Mouse (Mus musculus) heart, embryonic 14.5 days (tissue): Measurements from ENCODE around the gene Hoxb5. TPM values are rescaled to one million over a fixed set of nuclear protein-coding genes. Genes with fewer than 3 reads are reported as not detected.
A peak's percentile ranks its signal among the peaks of the same experiment; 100 is the strongest.

Source experiments
- ATAC-seq: fragments of 200-750 bp; cut with Nextera tagmentation; 2 replicates; pipeline ENCODE4 v1.8.0; 2017; ENCODE audit warnings: low read depth, moderate TSS enrichment; ENCODE audit not compliant: insufficient number of reproducible peaks, insufficient read depth, low FRiP score
- H3K27ac ChIP-seq, 2 experiments: fragments of 200-500 bp in 1 of 2; fragments of 300-500 bp in 1 of 2; sonication (generic) in 1 of 2; replicated peaks in 1 of 2; 2 replicates each; pipeline ENCODE4 v1.5.1; 2012 to 2014; ENCODE audit warnings: low read depth in 2 of 2, low read length in 2 of 2, control low read depth in 1 of 2, mild to moderate bottlenecking in 1 of 2, mixed read lengths in 1 of 2; ENCODE audit not compliant: control insufficient read depth in 1 of 2, insufficient read depth in 1 of 2
- H3K27me3 ChIP-seq: fragments of 300-500 bp; sonication (generic); 2 replicates; pipeline ENCODE4 v1.6.1; 2014; ENCODE audit warnings: mild to moderate bottlenecking, low read length, control low read depth; ENCODE audit not compliant: control insufficient read depth, insufficient read depth
- H3K36me3 ChIP-seq: fragments of 300-500 bp; sonication (generic); 2 replicates; pipeline ENCODE4 v1.6.1; 2014; ENCODE audit warnings: mild to moderate bottlenecking, control low read depth, low read length, mixed read lengths; ENCODE audit not compliant: control insufficient read depth, insufficient read depth
- H3K4me1 ChIP-seq, 2 experiments: fragments of 200-500 bp in 1 of 2; fragments of 300-500 bp in 1 of 2; sonication (generic) in 1 of 2; 2 replicates each; pipeline ENCODE4 v1.6.1; 2012 to 2014; ENCODE audit warnings: low read length in 2 of 2, control low read depth in 1 of 2, mixed read lengths in 1 of 2; ENCODE audit not compliant: control insufficient read depth in 2 of 2, insufficient read depth in 2 of 2
- H3K4me2 ChIP-seq: fragments of 300-500 bp; sonication (generic); 2 replicates; pipeline ENCODE4 v1.6.1; 2014; ENCODE audit warnings: mild to moderate bottlenecking, low read length
- H3K4me3 ChIP-seq, 2 experiments: fragments of 200-500 bp in 1 of 2; fragments of 300-500 bp in 1 of 2; sonication (generic) in 1 of 2; 2 replicates each; pipeline ENCODE4 v1.5.1; 2012 to 2014; ENCODE audit warnings: low read length in 2 of 2, mild to moderate bottlenecking in 2 of 2, control low read depth in 1 of 2, low read depth in 1 of 2, moderate library complexity in 1 of 2; ENCODE audit not compliant: control insufficient read depth in 1 of 2, insufficient read depth in 1 of 2
- H3K9ac ChIP-seq: fragments of 300-500 bp; sonication (generic); 2 replicates; pipeline ENCODE4 v1.6.1; 2014; ENCODE audit warnings: mild to moderate bottlenecking, low read length
- H3K9me3 ChIP-seq: fragments of 300-500 bp; sonication (generic); 2 replicates; pipeline ENCODE4 v1.6.1; 2016; ENCODE audit warnings: low read length, control low read depth; ENCODE audit not compliant: control insufficient read depth
- WGBS: fragments of 180-500 bp; shearing (Covaris S2); extraction: QIAGEN DNeasy Blood & Tissue Kit; methylation state at CpG from one replicate; pipeline ENCODE4 v1.1.7; 2014; 5-methylcytosine and 5-hydroxymethylcytosine counted together
- microRNA counts: library from miRNA; unstranded; fragments of <30 nt; microRNA quantifications from one replicate; lab custom pipeline; 2016
- microRNA-seq: library from miRNA; unstranded; fragments of <30 nt; microRNA quantifications from one replicate; pipeline ENCODE4, GENCODE M21; 2016
- polyA plus RNA-seq: library from polyadenylated mRNA; unstranded; fragments of >200 nt; fragmentation: Nextera tagmentation; extraction: Ambion mirVana; gene quantifications from 2 replicates; pipeline ENCODE4 v1.2.1, GENCODE M21; 2014

Hoxb5 gene
- polyA plus RNA-seq, 1 experiment from 2014 or later = 0.27 TPM

DNA sequence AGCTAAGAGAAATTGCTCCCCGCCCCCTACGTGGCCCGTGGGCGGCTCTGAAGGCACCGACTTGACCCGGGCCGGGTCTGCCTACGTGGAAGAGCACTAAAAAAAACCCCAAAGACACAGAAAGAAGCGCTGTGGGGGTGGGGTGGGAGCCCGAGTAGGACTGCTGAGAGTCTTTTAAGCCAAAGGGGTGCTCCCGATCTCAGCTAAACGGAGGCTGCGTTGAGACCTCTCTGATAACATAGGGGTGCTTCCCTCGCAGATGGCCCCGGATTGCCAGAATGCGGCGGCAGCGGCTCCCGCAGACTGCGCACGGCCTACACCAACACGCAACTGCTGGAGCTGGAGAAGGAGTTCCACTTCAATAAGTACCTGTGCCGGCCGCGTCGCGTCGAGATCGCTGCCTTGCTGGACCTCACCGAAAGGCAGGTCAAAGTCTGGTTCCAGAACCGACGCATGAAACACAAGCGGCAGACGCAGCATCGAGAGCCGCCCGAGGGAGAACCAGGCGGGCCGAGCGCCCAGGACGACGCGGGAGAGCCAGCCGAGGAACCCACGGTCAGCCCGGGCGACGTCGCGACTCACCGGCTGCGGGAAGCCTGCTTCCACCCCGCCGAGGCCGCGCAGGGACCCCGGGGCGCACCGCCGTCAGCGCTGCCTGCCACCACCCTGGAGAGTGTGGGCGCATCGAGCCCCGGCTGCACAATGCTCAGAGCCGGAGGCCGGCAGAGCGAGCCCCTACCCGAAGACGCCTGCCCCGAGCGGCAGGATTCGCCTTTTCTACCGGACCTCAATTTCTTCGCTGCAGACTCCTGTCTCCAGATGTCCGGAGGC lies 49.8 kb downstream of the Hoxb5 start:
- Histone ChIP-seq H3K4me1 (peaks cover 0 to 3% of the 10 kb centered on the region in 2 experiments; a peak in 2 of 4 replicates), H3K4me2 (peak overlapping the region; percentile 63), H3K36me3 (no peaks in the 10 kb centered on the region), H3K27me3 (peaks cover 93% of the 10 kb centered on the region), H3K4me3 (peak overlapping the region; percentile 30 to 40), H3K9me3 (no peaks in the 10 kb centered on the region), H3K27ac (peak overlapping the region; percentile 3 to 65), H3K9ac (peak overlapping the region; percentile 72)
- WGBS = under 1% methylated on average over 71 of the region's 75 CpGs
- no peak for ATAC-seq

GRCm38 (mm10) chr11:96353522-96353841 lies 50.3 kb downstream of the Hoxb5 start:
- 4% methylated on average over 14 of the region's 14 CpGs for WGBS
- no peak for ATAC-seq

GRCm38 (mm10) chr11:96353939-96354338 lies 50.8 kb downstream of the Hoxb5 start:
- H3K4me3 ChIP-seq = peak overlapping the region in 1 of 2 experiments; percentile 40; a peak in 2 of 4 replicates
- H3K36me3 ChIP-seq = no peaks in the 10 kb centered on the region
- H3K4me1 ChIP-seq = peaks cover 0 to 3% of the 10 kb centered on the region in 2 experiments; a peak in 2 of 4 replicates
- H3K9me3 ChIP-seq = no peaks in the 10 kb centered on the region
- H3K27me3 ChIP-seq = peaks cover 91% of the 10 kb centered on the region
- H3K9ac ChIP-seq = no peak overlapping the region; the same call in 1 of the 2 replicates
- 20% methylated on average over 8 of the region's 8 CpGs for WGBS
- H3K4me2 ChIP-seq = peak overlapping the region; percentile 63
- ATAC-seq = no peak
- no peak overlapping the region for H3K27ac ChIP-seq

More at GRCm38 (mm10) chr11:96353522-96353841, 50.3 kb downstream of the Hoxb5 start:
- H3K36me3 ChIP-seq = no peaks in the 10 kb centered on the region
- H3K27ac ChIP-seq = peak overlapping the region in 1 of 2 experiments; percentile 65; a peak in 2 of 4 replicates
- H3K4me3 ChIP-seq = peak overlapping the region; percentile 30 to 40
- peak overlapping the region; percentile 63 for H3K4me2 ChIP-seq
- H3K9me3 ChIP-seq = no peaks in the 10 kb centered on the region
- H3K9ac ChIP-seq = peak overlapping the region; percentile 72
- peaks cover 92% of the 10 kb centered on the region for H3K27me3 ChIP-seq
- H3K4me1 ChIP-seq = peaks cover 0 to 3% of the 10 kb centered on the region in 2 experiments; a peak in 2 of 4 replicates

DNA sequence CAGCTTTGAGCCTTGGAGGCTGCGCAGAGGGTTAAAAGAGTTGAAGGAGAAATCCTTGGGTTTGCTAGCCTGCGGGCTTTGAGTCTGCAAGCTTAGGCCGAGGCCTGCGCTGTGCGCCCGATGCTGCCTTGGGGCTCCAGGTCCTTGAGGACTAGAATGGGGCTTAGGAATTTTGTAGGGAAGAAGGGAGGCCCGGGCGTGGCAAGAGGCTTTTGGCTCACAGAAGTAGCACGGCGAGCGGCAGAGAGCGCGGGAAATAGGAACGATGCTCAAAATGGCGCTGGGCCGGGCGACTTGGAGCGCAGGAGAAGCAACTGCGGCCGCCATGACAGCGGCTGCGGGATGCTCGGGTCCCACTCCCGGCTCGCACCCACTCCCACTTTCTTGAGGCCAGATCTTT lies 51.2 kb downstream of the Hoxb5 start:
- WGBS = 2% methylated on average over 25 of the region's 25 CpGs
- peak overlapping the region; percentile 36; the same call in 1 of the 2 replicates for H3K9ac ChIP-seq
- ATAC-seq = no peak

GRCm38 (mm10) chr11:96354801-96355311 lies 51.7 kb downstream of the Hoxb5 start:
- H3K4me3 ChIP-seq = peak overlapping the region; percentile 22 to 40; a peak in 3 of 4 replicates
- peaks cover 87% of the 10 kb centered on the region for H3K27me3 ChIP-seq
- H3K36me3 ChIP-seq = no peaks in the 10 kb centered on the region
- WGBS = 19% methylated on average over 9 of the region's 9 CpGs
- H3K4me1 ChIP-seq = peaks cover 0 to 3% of the 10 kb centered on the region in 2 experiments; a peak in 2 of 4 replicates
- H3K4me2 ChIP-seq = peak overlapping the region; percentile 63
- no peak overlapping the region for H3K27ac ChIP-seq
- ATAC-seq = no peak
- peak overlapping the region; percentile 36; the same call in 1 of the 2 replicates for H3K9ac ChIP-seq
- H3K9me3 ChIP-seq = no peaks in the 10 kb centered on the region

More for the DNA sequence above, 51.2 kb downstream of the Hoxb5 start:
- Histone ChIP-seq H3K4me3 (peak overlapping the region; percentile 22 to 40), H3K27ac (no peak overlapping the region), H3K4me2 (peak overlapping the region; percentile 63), H3K36me3 (no peaks in the 10 kb centered on the region), H3K9me3 (no peaks in the 10 kb centered on the region), H3K4me1 (peaks cover 0 to 3% of the 10 kb centered on the region in 2 experiments; a peak in 2 of 4 replicates), H3K27me3 (peaks cover 88% of the 10 kb centered on the region)

MicroRNAs encoded within 50 kb of the gene (microRNA counts, 519-probe panel; counts per million panel counts)
- 322 counts per million, percentile 70 among the panel's probes with 10 or more counts for microRNA mmu-miR-10a (lab: Ali Mortazavi, UCI)
- microRNA mmu-miR-196a (lab: Ali Mortazavi, UCI) = 322 counts per million, percentile 70 among the panel's probes with 10 or more counts

Small RNAs within 50 kb of the gene (microRNA-seq; reads per million reads assigned to microRNA genes)
- 1,188 reads per million, percentile 79 among the genes with 10 or more reads in this experiment for gene Mir10a
- not detected for gene Mir196a-1

Other genes starting within 250 kb of the Hoxb5 start
- gene Ube2z, start 237.9 kb upstream of the Hoxb5 start, polyA plus RNA-seq = 28.7 and 29.7 TPM in 2 replicates
- 2,464 and 2,507 TPM in 2 replicates for gene Atp5g1, start 227.7 kb upstream of the Hoxb5 start, polyA plus RNA-seq
- gene Calcoco2, start 191.4 kb upstream of the Hoxb5 start, polyA plus RNA-seq = not detected in 2 replicates
- not detected in 2 replicates for gene Ttll6, start 169.6 kb upstream of the Hoxb5 start, polyA plus RNA-seq
- not detected in 2 replicates for gene Hoxb13, start 109.0 kb upstream of the Hoxb5 start, polyA plus RNA-seq
- not detected in 2 replicates for gene Hoxb9, start 31.9 kb upstream of the Hoxb5 start, polyA plus RNA-seq
- gene Hoxb8, start 21.4 kb upstream of the Hoxb5 start, polyA plus RNA-seq = not detected in 2 replicates
- 0.36 TPM in 1 of 2 replicates, not detected in the other for gene Hoxb7, start 16.7 kb upstream of the Hoxb5 start, polyA plus RNA-seq
- not detected in 2 replicates for gene Hoxb6, start 10.9 kb upstream of the Hoxb5 start, polyA plus RNA-seq
- 0.09 and 0.15 TPM in 2 replicates for gene Hoxb4, start 14.9 kb downstream of the Hoxb5 start, polyA plus RNA-seq
- 0.31 and 0.43 TPM in 2 replicates for gene Hoxb3, start 20.0 kb downstream of the Hoxb5 start, polyA plus RNA-seq
- 2.0 and 2.9 TPM in 2 replicates for gene Hoxb2, start 47.2 kb downstream of the Hoxb5 start, polyA plus RNA-seq
- 0.09 TPM in 1 of 2 replicates, not detected in the other for gene Hoxb1, start 62.4 kb downstream of the Hoxb5 start, polyA plus RNA-seq
- 0.23 TPM in 1 of 2 replicates, not detected in the other for gene Skap1, start 161.3 kb downstream of the Hoxb5 start, polyA plus RNA-seq